Mouse (Mus musculus) stomach, embryonic 14.5 days (tissue): ENCODE results near the gene Vapb. TPM values are rescaled to one million over a fixed set of nuclear protein-coding genes. Genes with fewer than 3 reads are reported as not detected.

Experiments
- ATAC-seq: fragments of 200-750 bp; cut with Nextera tagmentation; 2 replicates; pipeline ENCODE4 v1.8.0; 2017; ENCODE audit warnings: low read depth, moderate TSS enrichment; ENCODE audit not compliant: insufficient number of reproducible peaks, insufficient read depth, low FRiP score
- H3K27ac ChIP-seq: fragments of 300-500 bp; sonication (generic); 2 replicates; pipeline ENCODE4 v1.5.1; 2014; ENCODE audit warnings: mild to moderate bottlenecking, low read length, moderate library complexity, mixed read lengths
- H3K27me3 ChIP-seq: fragments of 300-500 bp; sonication (generic); 2 replicates; pipeline ENCODE4 v1.6.1; 2014; ENCODE audit warnings: low read length, control low read depth, mixed read lengths; ENCODE audit not compliant: control insufficient read depth, insufficient read depth
- H3K36me3 ChIP-seq: fragments of 300-500 bp; sonication (generic); 2 replicates; pipeline ENCODE4 v1.6.1; 2014; ENCODE audit warnings: mild to moderate bottlenecking, control low read depth, low read length, moderate library complexity, mixed read lengths; ENCODE audit not compliant: control insufficient read depth, insufficient read depth
- H3K4me1 ChIP-seq: fragments of 300-500 bp; sonication (generic); 2 replicates; pipeline ENCODE4 v1.6.1; 2014; ENCODE audit warnings: low read length, control low read depth, mixed read lengths; ENCODE audit not compliant: control insufficient read depth, insufficient read depth
- H3K4me2 ChIP-seq: fragments of 300-500 bp; sonication (generic); replicated peaks from 2 replicates; pipeline ENCODE4 v1.6.1; 2014; ENCODE audit warnings: low read depth, low read length, control low read depth
- H3K4me3 ChIP-seq: fragments of 300-500 bp; sonication (generic); 2 replicates; pipeline ENCODE4 v1.5.1; 2014; ENCODE audit warnings: low read depth, low read length, control low read depth
- H3K9ac ChIP-seq: fragments of 300-500 bp; sonication (generic); replicated peaks from 2 replicates; pipeline ENCODE4 v1.6.1; 2014; ENCODE audit warnings: low read depth, mild to moderate bottlenecking, control low read depth, low read length, moderate library complexity, mixed read lengths
- H3K9me3 ChIP-seq: fragments of 300-500 bp; sonication (generic); 2 replicates; pipeline ENCODE4 v1.6.1; 2016; ENCODE audit warnings: low read depth, low read length, control low read depth; ENCODE audit not compliant: control insufficient read depth
- whole genome bisulfite sequencing: fragments of 180-500 bp; shearing (Covaris S2); extraction: QIAGEN DNeasy Blood & Tissue Kit; methylation state at CpG from one replicate; pipeline ENCODE4 v1.1.7; 2014; 5-methylcytosine and 5-hydroxymethylcytosine counted together
- polyA plus RNA-seq: library from polyadenylated mRNA; unstranded; fragments of >200 nt; fragmentation: Nextera tagmentation; extraction: Ambion mirVana; gene quantifications from 2 replicates; pipeline ENCODE4 v1.2.1, GENCODE M21; 2014

The Vapb gene
- polyA plus RNA-seq, 1 experiment from 2014 or later, result 13.4 TPM

- H3K36me3 ChIP-seq, result no peaks in the 10 kb centered on the region
- H3K27me3 ChIP-seq, result no peaks in the 10 kb centered on the region
- 0 out of 2 replicates have a peak overlapping the region, but pooled peaks have one; percentile 14 for H3K9ac ChIP-seq
- no peaks in the 10 kb centered on the region; the same call in 1 of the 2 replicates for H3K9me3 ChIP-seq
- H3K4me1 ChIP-seq, result peaks cover 21% of the 10 kb centered on the region
- ATAC-seq, result peak; percentile 67
- peak overlapping the region; percentile 61; the same call in 1 of the 2 replicates for H3K27ac ChIP-seq
- WGBS, result 8% methylated on average over 23 of the region's 23 CpGs
- H3K4me2 ChIP-seq, result 0 out of 2 replicates have a peak overlapping the region, but pooled peaks have one; percentile 14
- no peak overlapping the region for H3K4me3 ChIP-seq
These were observed 52.9 kb downstream of the Vapb start for GRCm38 (mm10) chr2:173789945-173790804.

- no peak for ATAC-seq
These were observed 54.8 kb downstream of the Vapb start for GRCm38 (mm10) chr2:173791904-173792757.

GRCm38 (mm10) chr2:173794018-173794417, 56.7 kb downstream of the Vapb start:
- Histone ChIP-seq H3K4me3 (no peak overlapping the region), H3K4me2 (no peak overlapping the region), H3K9ac (no peak overlapping the region), H3K27me3 (no peaks in the 10 kb centered on the region), H3K9me3 (no peaks in the 10 kb centered on the region), H3K4me1 (peaks cover 21% of the 10 kb centered on the region), H3K36me3 (no peaks in the 10 kb centered on the region), H3K27ac (no peak overlapping the region)
- 89% methylated on average over 12 of the region's 12 CpGs for WGBS
- ATAC-seq, result no peak

More at GRCm38 (mm10) chr2:173791904-173792757, 54.8 kb downstream of the Vapb start:
- no peak overlapping the region for H3K4me3 ChIP-seq
- no peaks in the 10 kb centered on the region; the same call in 1 of the 2 replicates for H3K9me3 ChIP-seq
- H3K36me3 ChIP-seq, result no peaks in the 10 kb centered on the region
- peaks cover 21% of the 10 kb centered on the region for H3K4me1 ChIP-seq
- no peaks in the 10 kb centered on the region for H3K27me3 ChIP-seq
- no peak overlapping the region for H3K9ac ChIP-seq
- H3K4me2 ChIP-seq, result no peak overlapping the region
- 84% methylated on average over 20 of the region's 20 CpGs for WGBS
- no peak overlapping the region for H3K27ac ChIP-seq

GRCm38 (mm10) chr2:173794531-173795510, 57.5 kb downstream of the Vapb start:
- Histone ChIP-seq H3K4me1 (peaks cover 15% of the 10 kb centered on the region), H3K27me3 (no peaks in the 10 kb centered on the region), H3K36me3 (no peaks in the 10 kb centered on the region), H3K27ac (no peak overlapping the region), H3K9ac (no peak overlapping the region), H3K4me2 (no peak overlapping the region), H3K9me3 (no peaks in the 10 kb centered on the region), H3K4me3 (no peak overlapping the region)
- 62% methylated on average over 21 of the region's 21 CpGs for WGBS
- ATAC-seq, result no peak

GRCm38 (mm10) chr2:173795801-173796673, 58.7 kb downstream of the Vapb start:
- ATAC-seq, result no peak
- H3K4me3 ChIP-seq, result no peak overlapping the region
- H3K27ac ChIP-seq, result no peak overlapping the region
- H3K9ac ChIP-seq, result no peak overlapping the region
- no peaks in the 10 kb centered on the region for H3K9me3 ChIP-seq
- H3K4me1 ChIP-seq, result peaks cover 4% of the 10 kb centered on the region
- H3K27me3 ChIP-seq, result no peaks in the 10 kb centered on the region
- 71% methylated on average over 15 of the region's 15 CpGs for WGBS
- H3K36me3 ChIP-seq, result no peaks in the 10 kb centered on the region
- no peak overlapping the region for H3K4me2 ChIP-seq

GRCm38 (mm10) chr2:173796674-173796963, 59.3 kb downstream of the Vapb start:
- H3K27ac ChIP-seq, result no peak overlapping the region
- WGBS, result 65% methylated on average over 4 of the region's 4 CpGs
- H3K4me2 ChIP-seq, result no peak overlapping the region
- no peaks in the 10 kb centered on the region for H3K36me3 ChIP-seq
- no peak for ATAC-seq
- H3K9me3 ChIP-seq, result no peaks in the 10 kb centered on the region
- no peak overlapping the region for H3K9ac ChIP-seq
- H3K4me3 ChIP-seq, result no peak overlapping the region
- peaks cover 7% of the 10 kb centered on the region; the same call in 1 of the 2 replicates for H3K4me1 ChIP-seq
- no peaks in the 10 kb centered on the region for H3K27me3 ChIP-seq

- no peaks in the 10 kb centered on the region for H3K36me3 ChIP-seq
- 93% methylated on average over 1 of the region's 1 CpGs for WGBS
- no peak overlapping the region for H3K27ac ChIP-seq
- peaks cover 10% of the 10 kb centered on the region; the same call in 1 of the 2 replicates for H3K4me1 ChIP-seq
- no peak for ATAC-seq
- H3K9me3 ChIP-seq, result no peaks in the 10 kb centered on the region
- H3K27me3 ChIP-seq, result no peaks in the 10 kb centered on the region
- H3K4me2 ChIP-seq, result no peak overlapping the region
- H3K4me3 ChIP-seq, result no peak overlapping the region
- no peak overlapping the region for H3K9ac ChIP-seq
These were observed 62.2 kb downstream of the Vapb start for GRCm38 (mm10) chr2:173799513-173799912.
